Mouse (Mus musculus) olfactory bulb, adult 2 months (tissue): ENCODE measurements around the gene Atg3.

Experiments
- CTCF ChIP-seq: fragments of 200-500 bp; IDR thresholded peaks from 2 replicates; pipeline ENCODE4 v1.5.1; 2012; ENCODE audit warnings: low read depth, mild to moderate bottlenecking, low read length, moderate library complexity; ENCODE audit not compliant: insufficient read depth
- POLR2A ChIP-seq: fragments of 200-500 bp; IDR thresholded peaks from 2 replicates; pipeline ENCODE4 v1.6.1; 2012; ENCODE audit warnings: mild to moderate bottlenecking, low read depth, low read length, moderate library complexity; ENCODE audit not compliant: insufficient read depth

- TF ChIP-seq POLR2A (no peak), CTCF (no peak)
Observed at GRCm38 (mm10) chr16:45224431-45225008, 65.9 kb downstream of the Atg3 start.
